Mouse (Mus musculus): ENCODE measurements around the gene Clec10a.

Clec10a gene

DNA sequence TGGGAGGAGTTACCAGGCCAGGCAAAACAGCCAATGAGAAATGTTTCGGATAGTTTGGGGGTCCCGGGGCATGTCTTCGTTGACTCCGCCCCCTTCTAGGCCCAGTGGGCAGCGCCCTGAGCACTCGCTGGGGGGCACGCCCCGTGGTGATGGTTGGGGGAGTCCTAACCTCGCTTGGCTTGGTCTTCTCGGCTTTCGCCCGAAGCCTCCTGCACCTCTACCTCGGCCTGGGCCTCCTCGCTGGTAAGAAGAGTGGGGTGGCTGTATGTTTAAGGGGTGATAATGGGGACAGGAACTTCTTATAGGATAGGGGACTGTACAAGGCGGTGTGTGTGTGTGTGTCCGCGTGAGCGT lies 58.8 kb downstream of the Clec10a start:
- in situ Hi-C loops (cut with MboI; ENCODE audit: low sequenced_read_pairs): no loop called here

DNA sequence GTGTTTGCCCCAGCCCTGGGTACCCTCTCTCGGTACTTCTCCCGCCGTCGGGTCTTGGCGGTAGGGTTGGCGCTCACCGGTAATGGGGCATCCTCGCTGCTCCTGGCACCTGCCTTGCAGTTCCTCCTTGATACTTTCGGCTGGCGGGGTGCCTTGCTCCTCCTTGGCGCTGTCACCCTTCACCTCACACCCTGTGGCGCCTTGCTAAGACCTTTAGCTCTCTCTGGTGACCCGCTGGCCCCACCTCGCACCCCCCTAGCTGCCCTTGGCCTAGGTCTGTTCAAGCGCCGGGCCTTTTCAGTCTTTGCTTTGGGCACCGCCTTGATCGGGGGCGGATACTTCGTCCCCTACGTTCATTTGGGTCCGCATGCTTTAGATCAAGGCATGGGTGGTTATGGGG lies 59.3 kb downstream of the Clec10a start:
- in situ Hi-C loops (cut with MboI; ENCODE audit: low sequenced_read_pairs): no loop called here

DNA sequence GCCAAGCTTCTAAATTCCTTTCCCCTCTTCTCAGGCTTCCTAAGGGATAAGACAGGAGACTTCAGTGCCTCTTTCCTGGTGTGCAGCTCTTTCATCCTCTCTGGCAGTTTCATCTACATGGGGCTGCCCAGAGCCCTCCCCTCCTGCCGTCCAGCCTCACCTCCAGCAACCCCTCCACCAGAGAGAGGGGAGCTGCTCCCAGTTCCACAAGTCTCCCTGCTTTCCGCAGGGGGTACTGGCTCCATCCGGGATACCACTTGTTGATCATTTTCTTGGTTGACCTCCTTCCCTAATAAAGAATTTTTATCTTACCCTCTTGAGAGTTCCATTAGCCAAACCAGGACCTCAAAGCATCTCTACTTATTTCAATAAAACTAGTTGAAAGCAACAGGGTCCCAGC lies 60.1 kb downstream of the Clec10a start:
- in situ Hi-C loops (cut with MboI; ENCODE audit: low sequenced_read_pairs): no loop called here

DNA sequence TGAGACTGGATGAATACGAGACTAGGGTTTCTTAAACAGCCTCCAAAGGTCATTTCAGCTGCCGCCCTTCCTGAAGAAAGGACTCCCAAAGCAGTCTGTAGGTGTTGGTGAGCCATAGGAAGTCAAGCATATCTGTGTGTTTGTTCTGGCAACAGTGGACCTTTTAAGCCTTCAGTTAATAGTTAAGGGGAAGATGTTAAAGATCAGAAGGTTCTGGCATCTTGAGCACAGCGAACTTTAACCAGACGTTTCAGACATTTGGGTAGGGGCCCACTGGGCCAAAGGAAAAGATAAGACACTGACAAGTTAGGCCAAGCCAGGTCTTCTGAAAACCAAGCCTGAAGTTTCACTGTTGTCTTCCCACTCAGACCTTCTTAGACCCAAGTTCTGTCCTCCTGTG lies 62.0 kb downstream of the Clec10a start:
- in situ Hi-C loops (cut with MboI; ENCODE audit: low sequenced_read_pairs): no loop called here

DNA sequence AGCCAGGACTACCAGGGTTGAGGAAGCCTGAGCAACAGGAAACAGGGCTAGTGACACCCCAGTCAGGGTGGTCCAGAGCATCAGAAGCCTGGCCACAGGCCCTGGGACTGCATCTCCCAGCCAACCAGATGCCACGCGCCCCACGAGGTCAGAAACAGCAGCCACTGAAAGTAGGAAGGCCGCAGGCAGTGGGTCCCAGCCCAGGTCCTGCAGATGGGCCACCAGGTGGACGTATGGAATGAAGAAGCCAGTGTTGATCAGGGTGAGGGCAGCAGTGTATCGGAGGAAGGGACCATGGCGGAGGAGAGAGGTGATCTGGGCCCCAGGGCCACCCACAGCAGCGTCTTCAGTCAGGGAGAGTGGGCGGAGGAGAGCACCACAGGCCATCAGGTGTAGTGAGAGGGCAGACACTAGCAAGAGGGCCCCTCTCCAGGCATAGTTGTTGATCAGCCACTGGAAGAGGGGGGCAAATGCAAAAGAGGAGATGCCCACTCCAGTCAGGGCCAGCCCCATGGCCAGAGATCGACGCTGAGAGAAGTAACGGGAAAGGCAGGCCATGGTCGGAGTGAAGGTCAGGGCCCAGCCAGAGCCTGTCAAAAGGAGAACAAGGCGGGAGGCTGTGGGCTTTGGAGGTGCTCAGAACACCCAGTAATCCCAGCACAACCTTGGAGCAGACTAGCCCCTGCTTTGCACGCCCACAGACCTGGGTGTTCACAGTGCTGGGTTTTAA lies 62.9 kb downstream of the Clec10a start:
- in situ Hi-C loops (cut with MboI; ENCODE audit: low sequenced_read_pairs): no loop called here

DNA sequence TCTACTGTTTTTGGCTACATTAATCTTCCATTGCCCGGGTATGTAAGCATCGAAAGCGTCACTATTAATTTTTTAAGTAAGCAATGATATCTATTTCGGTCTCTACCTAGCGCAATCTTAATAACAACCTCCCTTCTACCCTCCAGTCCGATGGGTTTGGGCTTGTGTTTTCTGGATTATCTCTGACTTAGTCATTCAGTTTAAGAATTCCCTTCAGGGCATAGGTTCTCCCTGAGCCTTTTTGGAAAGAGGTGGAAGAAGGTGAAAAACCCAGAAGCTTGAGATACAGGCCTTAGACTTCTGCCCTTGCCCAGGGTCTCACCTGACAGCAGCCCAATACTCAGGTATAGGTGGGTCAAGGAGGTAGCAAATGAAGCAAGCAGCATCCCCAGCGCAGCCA lies 63.9 kb downstream of the Clec10a start:
- in situ Hi-C loops (cut with MboI; ENCODE audit: low sequenced_read_pairs): no loop called here

DNA sequence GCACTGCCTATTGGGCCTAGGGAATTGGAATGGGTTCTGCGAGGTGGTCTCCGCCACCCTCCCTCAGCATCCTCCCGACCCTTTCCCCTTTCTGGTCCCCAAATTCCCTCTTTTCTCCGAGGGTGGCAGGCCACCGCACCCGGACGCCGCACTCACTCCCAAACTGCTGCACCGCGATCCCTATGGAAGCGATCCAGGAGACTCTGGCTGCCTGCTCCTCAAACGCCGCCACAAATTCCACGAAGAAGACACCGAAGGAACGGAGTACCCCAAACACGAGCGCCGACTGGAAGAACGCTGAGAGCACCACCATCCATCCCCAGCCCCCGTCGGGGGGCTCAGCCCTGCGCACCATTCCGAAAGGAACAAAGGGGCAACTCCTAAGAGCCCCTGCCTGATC lies 64.3 kb downstream of the Clec10a start:
- in situ Hi-C loops (cut with MboI; ENCODE audit: low sequenced_read_pairs): no loop called here

Data from CH12F3 (cell line).